Mouse (Mus musculus) cerebellum, adult 8-10 months (tissue): ENCODE measurements around the gene Lhx2.

Experiments
- DNase-seq: peaks from one replicate; pipeline ENCODE4 v3.0.0; 2022

Gene Lhx2

GRCm38 (mm10) chr2:38367852-38368251, 28.8 kb downstream of the Lhx2 start:
- no peak for DNase-seq

- DNase-seq = no peak
Measured at GRCm38 (mm10) chr2:38368746-38369330, 29.8 kb downstream of the Lhx2 start.

GRCm38 (mm10) chr2:38375606-38376304, 36.7 kb downstream of the Lhx2 start:
- peak; percentile 64 for DNase-seq

GRCm38 (mm10) chr2:38377254-38377653, 38.2 kb downstream of the Lhx2 start:
- no peak for DNase-seq

- no peak for DNase-seq
Measured at GRCm38 (mm10) chr2:38378346-38378745, 39.3 kb downstream of the Lhx2 start.

GRCm38 (mm10) chr2:38378849-38379545, 39.9 kb downstream of the Lhx2 start:
- peak; percentile 81 for DNase-seq

GRCm38 (mm10) chr2:38379546-38379870, 40.4 kb downstream of the Lhx2 start:
- no peak for DNase-seq

- DNase-seq = no peak
Measured at GRCm38 (mm10) chr2:38380136-38381083, 41.3 kb downstream of the Lhx2 start.

- DNase-seq = no peak
Measured at GRCm38 (mm10) chr2:38387568-38388262, 48.6 kb downstream of the Lhx2 start.

GRCm38 (mm10) chr2:38394977-38395868, 56.1 kb downstream of the Lhx2 start:
- no peak for DNase-seq

- DNase-seq = no peak
Measured at GRCm38 (mm10) chr2:38395869-38396236, 56.8 kb downstream of the Lhx2 start.

- no peak for DNase-seq
Measured at GRCm38 (mm10) chr2:38397306-38397705, 58.2 kb downstream of the Lhx2 start.

- no peak for DNase-seq
Measured at GRCm38 (mm10) chr2:38397882-38398281, 58.8 kb downstream of the Lhx2 start.

- no peak for DNase-seq
Measured at GRCm38 (mm10) chr2:38402611-38403010, 63.5 kb downstream of the Lhx2 start.

- DNase-seq = no peak
Measured at GRCm38 (mm10) chr2:38403231-38403630, 64.2 kb downstream of the Lhx2 start.

- no peak for DNase-seq
Measured at GRCm38 (mm10) chr2:38404007-38404596, 65.0 kb downstream of the Lhx2 start.

- no peak for DNase-seq
Measured at GRCm38 (mm10) chr2:38405356-38405755, 66.3 kb downstream of the Lhx2 start.

GRCm38 (mm10) chr2:38409309-38409708, 70.2 kb downstream of the Lhx2 start:
- DNase-seq = no peak

- no peak for DNase-seq
Measured at GRCm38 (mm10) chr2:38410227-38410626, 71.1 kb downstream of the Lhx2 start.

- no peak for DNase-seq
Measured at GRCm38 (mm10) chr2:38412599-38413177, 73.6 kb downstream of the Lhx2 start.

- DNase-seq = no peak
Measured at GRCm38 (mm10) chr2:38417970-38418369, 78.9 kb downstream of the Lhx2 start.
